Mouse (Mus musculus) heart, adult 2 months (tissue): Measurements from ENCODE around the gene 4931429L15Rik.

ENCODE experiments used
- CTCF ChIP-seq: fragments of 200-600 bp; IDR thresholded peaks from 2 replicates; pipeline ENCODE4 v1.8.1; 2022; ENCODE audit warnings: antibody characterized with exemption, mild to moderate bottlenecking, moderate library complexity
- POLR2A ChIP-seq: fragments of 200-500 bp; IDR thresholded peaks from 2 replicates; pipeline ENCODE4 v1.6.1; 2011; ENCODE audit warnings: mild to moderate bottlenecking, low read depth, low read length, control low read depth; ENCODE audit not compliant: insufficient read depth

GRCm38 (mm10) chr9:46314507-46314906 lies 5.3 kb downstream of the 4931429L15Rik start:
- TF ChIP-seq CTCF (peak; percentile 97), POLR2A (no peak)
